Mouse (Mus musculus) heart, adult 2 months (tissue): ENCODE data around the gene Bicd2. TPM values are rescaled to one million over a fixed set of nuclear protein-coding genes. Genes with fewer than 3 reads are reported as not detected.
"Not testable (repeated sequence)": the region's sequence is repeated elsewhere in the genome, so short reads cannot be mapped to it uniquely, and the experiment has no call there.

Experiments used
- DNase-seq, 2 experiments: peaks; one replicate each; pipeline ENCODE4 v3.0.0; 2021
- H3K27ac ChIP-seq: fragments of 200-600 bp; 2 replicates; pipeline ENCODE4 v1.8.1; 2022
- H3K27me3 ChIP-seq: fragments of 200-500 bp; 2 replicates; pipeline ENCODE4 v1.6.1; 2012; ENCODE audit warnings: mild to moderate bottlenecking, low read length, inconsistent platforms, mixed read lengths; ENCODE audit not compliant: control insufficient read depth, insufficient read depth
- H3K36me3 ChIP-seq: fragments of 200-500 bp; 2 replicates; pipeline ENCODE4 v1.6.1; 2012; ENCODE audit warnings: low read length, inconsistent platforms; ENCODE audit not compliant: control insufficient read depth, insufficient read depth
- H3K4me1 ChIP-seq: fragments of 200-500 bp; 2 replicates; pipeline ENCODE4 v1.6.1; 2011; ENCODE audit warnings: low read length; ENCODE audit not compliant: control insufficient read depth, insufficient read depth
- H3K4me3 ChIP-seq: fragments of 200-600 bp; 2 replicates; pipeline ENCODE4 v1.8.1; 2022
- H3K79me2 ChIP-seq: fragments of 200-500 bp; replicated peaks from 2 replicates; pipeline ENCODE4 v1.6.1; 2012; ENCODE audit warnings: mild to moderate bottlenecking, inconsistent platforms, low read length, moderate library complexity, mixed read lengths; ENCODE audit not compliant: control insufficient read depth, insufficient read depth
- H3K9ac ChIP-seq: fragments of 200-500 bp; 2 replicates; pipeline ENCODE4 v1.6.1; 2012; ENCODE audit warnings: low read depth, mild to moderate bottlenecking, control low read depth, inconsistent platforms, low read length, mixed read lengths
- CTCF ChIP-seq: fragments of 200-600 bp; IDR thresholded peaks from 2 replicates; pipeline ENCODE4 v1.8.1; 2022; ENCODE audit warnings: antibody characterized with exemption, mild to moderate bottlenecking, moderate library complexity
- EP300 ChIP-seq: fragments of 200-500 bp; IDR thresholded peaks from 2 replicates; pipeline ENCODE4 v1.6.1; 2011; ENCODE audit warnings: low read depth, low read length, control low read depth; ENCODE audit not compliant: insufficient read depth
- POLR2A ChIP-seq: fragments of 200-500 bp; IDR thresholded peaks from 2 replicates; pipeline ENCODE4 v1.6.1; 2011; ENCODE audit warnings: mild to moderate bottlenecking, low read depth, low read length, control low read depth; ENCODE audit not compliant: insufficient read depth
- WGBS: fragments of 180-500 bp; shearing (Covaris S2); methylation state at CpG from one replicate; pipeline ENCODE4 v1.1.7; 2018; 5-methylcytosine and 5-hydroxymethylcytosine counted together
- intact Hi-C: fragments of 180-260 bp; cut with DNase I; formaldehyde crosslinking; loops from one replicate; pipeline ENCODE4 v1.15.1; 2025
- polyA plus RNA-seq: library from polyadenylated mRNA; depleted of rRNA; stranded (reverse); fragments of >200 nt; gene quantifications from 2 replicates; pipeline ENCODE4 v1.2.3, GENCODE M21; 2012
- total RNA-seq, 2 experiments: library from RNA; stranded (reverse); gene quantifications; 2 replicates each; pipeline ENCODE4 v1.2.3; 2021

Gene Bicd2
- total and polyA plus RNA-seq, 3 experiments, result 44.5 to 77.6 (median 72.4) TPM

GRCm38 (mm10) chr13:49369404-49369803 is 28.0 kb downstream of the Bicd2 start:
- WGBS, result 89% methylated on average over 10 of the region's 10 CpGs
- Histone ChIP-seq H3K36me3 (peaks cover 25% of the 10 kb centered on the region; the same call in 1 of the 2 replicates), H3K4me1 (peaks cover 72% of the 10 kb centered on the region), H3K27me3 (no peaks in the 10 kb centered on the region), H3K4me3 (no peak overlapping the region), H3K79me2 (peaks cover 5% of the 10 kb centered on the region), H3K27ac (peak overlapping the region; percentile 80), H3K9ac (no peak overlapping the region)
- intact Hi-C loops, result loop anchor here (10.0 kb wide), 1 partner anchor 135 kb away; the partner anchor contains the start of gene Ecm2
- DNase-seq, result no peak
- TF ChIP-seq CTCF, result no peak
- no peak for TF ChIP-seq EP300
- no peak for TF ChIP-seq POLR2A

- not testable (repeated sequence) for H3K9ac ChIP-seq, H3K4me3 ChIP-seq, H3K27me3 ChIP-seq, H3K79me2 ChIP-seq
- 43% methylated on average over 6 of the region's 6 CpGs for WGBS
- Histone ChIP-seq H3K27ac (peak overlapping the region; percentile 80), H3K36me3 (peaks cover 25% of the 10 kb centered on the region; the same call in 1 of the 2 replicates), H3K4me1 (peaks cover 69% of the 10 kb centered on the region)
- peak; percentile 51 for TF ChIP-seq CTCF
- DNase-seq, result peak; percentile 57 to 64
- intact Hi-C loops, result loop anchor here (2.0 kb wide), 1 partner anchor 17 kb away; no protein-coding TSS in a partner anchor
Measured at GRCm38 (mm10) chr13:49370216-49370615, 28.8 kb downstream of the Bicd2 start.

DNA sequence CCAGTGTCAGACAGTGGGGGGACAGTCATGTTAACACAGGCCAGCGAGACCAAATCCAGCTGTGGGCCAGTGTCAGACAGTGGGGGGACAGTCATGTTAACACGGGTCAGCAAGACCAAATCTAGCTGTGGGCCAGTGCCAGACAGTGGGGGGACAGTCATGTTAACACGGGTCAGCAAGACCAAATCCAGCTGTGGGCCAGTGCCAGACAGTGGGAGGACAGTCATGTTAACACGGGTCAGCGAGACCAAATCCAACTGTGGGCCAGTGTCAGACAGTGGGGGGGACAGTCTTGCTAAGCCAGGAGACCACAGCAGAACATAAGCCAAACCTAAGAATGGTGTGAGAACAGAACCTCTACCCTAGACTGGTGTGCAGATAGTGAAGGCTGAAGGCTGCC is 29.5 kb downstream of the Bicd2 start:
- not testable (repeated sequence) for H3K79me2 ChIP-seq, H3K27me3 ChIP-seq, H3K4me3 ChIP-seq, DNase-seq, H3K9ac ChIP-seq
- peaks cover 69% of the 10 kb centered on the region for H3K4me1 ChIP-seq
- intact Hi-C loops, result loop anchor here (2.0 kb wide), 1 partner anchor 18 kb away; no protein-coding TSS in a partner anchor
- peaks cover 24% of the 10 kb centered on the region; the same call in 1 of the 2 replicates for H3K36me3 ChIP-seq
- H3K27ac ChIP-seq, result peak overlapping the region; percentile 90
- 21% methylated on average over 5 of the region's 5 CpGs for WGBS

GRCm38 (mm10) chr13:49371428-49371899 is 30.1 kb downstream of the Bicd2 start:
- Histone ChIP-seq H3K27me3 (no peaks in the 10 kb centered on the region), H3K27ac (peak overlapping the region; percentile 90), H3K4me3 (peak overlapping the region; percentile 11; the same call in 1 of the 2 replicates), H3K36me3 (peaks cover 24% of the 10 kb centered on the region; the same call in 1 of the 2 replicates), H3K79me2 (peaks cover 4% of the 10 kb centered on the region), H3K9ac (peak overlapping the region; percentile 59; the same call in 1 of the 2 replicates), H3K4me1 (peaks cover 66% of the 10 kb centered on the region)
- DNase-seq, result peak; percentile 76 to 90
- WGBS, result 23% methylated on average over 3 of the region's 3 CpGs
- intact Hi-C loops, result loop anchor here (2.0 kb wide), 1 partner anchor 19 kb away; no protein-coding TSS in a partner anchor
- TF ChIP-seq CTCF, result peak; percentile 51
- peak; percentile 97 for TF ChIP-seq EP300
- TF ChIP-seq POLR2A, result peak; percentile 43; the same call in 1 of the 2 replicates

DNA sequence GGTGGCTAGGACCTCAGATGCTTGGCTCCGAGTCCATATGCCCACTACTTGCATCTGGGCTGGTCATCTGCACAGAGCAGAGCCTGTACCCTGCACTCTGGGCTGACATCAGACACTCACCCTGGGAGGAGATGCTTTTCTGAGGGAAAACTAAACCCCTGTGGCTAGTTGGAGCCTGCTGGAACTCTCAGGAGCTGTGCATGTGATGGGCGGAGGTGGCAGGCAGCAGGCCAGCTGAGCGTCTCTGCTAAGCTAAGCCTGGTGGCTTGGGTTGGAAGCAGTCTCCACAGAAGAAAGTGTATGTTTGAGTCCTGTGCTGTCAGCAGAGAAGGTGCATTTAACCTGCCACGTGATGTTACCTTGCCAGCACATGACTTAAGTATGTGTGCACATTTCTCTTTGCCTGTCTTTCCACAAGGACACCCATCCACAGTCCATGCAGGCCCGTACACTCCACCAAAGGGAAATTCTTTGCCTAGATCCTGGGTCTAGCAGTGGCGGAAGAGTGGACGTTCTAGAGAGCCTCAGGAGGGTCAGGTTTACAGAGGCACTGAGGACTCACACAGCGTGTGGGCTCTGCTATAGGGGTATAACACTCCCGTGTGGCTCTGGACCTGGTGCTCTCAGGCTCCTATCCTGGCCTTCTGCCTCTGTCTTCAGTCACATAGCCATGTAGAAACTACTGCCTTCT is 31.1 kb downstream of the Bicd2 start:
- peaks cover 21% of the 10 kb centered on the region; the same call in 1 of the 2 replicates for H3K36me3 ChIP-seq
- H3K79me2 ChIP-seq, result peaks cover 3% of the 10 kb centered on the region
- TF ChIP-seq POLR2A (0 out of 2 replicates have a peak, but pooled peaks have one; percentile 34), EP300 (peak; percentile 68; the same call in 1 of the 2 replicates), CTCF (peak; percentile 39)
- peak overlapping the region; percentile 59 for H3K9ac ChIP-seq
- H3K27me3 ChIP-seq, result no peaks in the 10 kb centered on the region
- H3K4me1 ChIP-seq, result peaks cover 59% of the 10 kb centered on the region
- WGBS, result 50% methylated on average over 9 of the region's 9 CpGs
- DNase-seq, result peak; percentile 73 to 74
- H3K27ac ChIP-seq, result peak overlapping the region; percentile 90
- intact Hi-C loops, result no loop called here
- no peak overlapping the region for H3K4me3 ChIP-seq

- no peak for DNase-seq
- peaks cover 3% of the 10 kb centered on the region for H3K79me2 ChIP-seq
- peak overlapping the region; percentile 0; the same call in 1 of the 2 replicates for H3K27ac ChIP-seq
- no peaks in the 10 kb centered on the region for H3K27me3 ChIP-seq
- TF ChIP-seq EP300 (no peak), CTCF (no peak), POLR2A (no peak)
- H3K4me3 ChIP-seq, result no peak overlapping the region
- H3K9ac ChIP-seq, result no peak overlapping the region
- intact Hi-C loops, result no loop called here
- peaks cover 19% of the 10 kb centered on the region; the same call in 1 of the 2 replicates for H3K36me3 ChIP-seq
- 69% methylated on average over 6 of the region's 6 CpGs for WGBS
- peaks cover 48% of the 10 kb centered on the region for H3K4me1 ChIP-seq
Measured at GRCm38 (mm10) chr13:49374304-49374703, 32.9 kb downstream of the Bicd2 start.
